Mouse (Mus musculus): ENCODE measurements around the gene Cul5. TPM values are rescaled to one million over a fixed set of nuclear protein-coding genes. Genes with fewer than 3 reads are reported as not detected.
A peak's percentile ranks its signal among the peaks of the same experiment; 100 is the strongest.

The Cul5 gene
- polyA plus RNA-seq, 1 experiment from 2014 or later: 18.8 TPM

DNA sequence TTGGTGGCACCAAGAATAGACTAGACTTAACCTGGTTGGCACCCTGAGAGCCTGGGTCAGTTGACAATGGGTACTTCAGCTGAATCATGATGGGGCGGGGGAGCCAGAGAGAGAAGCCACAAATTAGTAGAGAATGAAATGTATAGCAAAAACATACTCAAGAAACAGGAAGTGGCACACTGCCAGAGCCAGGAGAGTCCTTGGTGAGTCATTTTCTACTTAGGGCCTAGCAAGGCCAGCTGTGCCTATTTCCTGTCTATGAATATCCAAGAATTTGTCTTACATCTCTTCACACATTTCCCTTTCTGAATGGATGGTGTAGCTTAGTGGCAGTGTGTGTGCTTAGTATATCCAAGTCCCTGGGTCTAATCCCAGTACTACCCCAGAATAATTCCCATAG, 66.4 kb downstream of the Cul5 start:
- H3K4me3 ChIP-seq (ENCODE audit: low read depth, low read length): no peak overlapping the region
- H3K9ac ChIP-seq (ENCODE audit: low read length): no peak overlapping the region
- no peak overlapping the region for H3K4me2 ChIP-seq (replicated peaks; ENCODE audit: low read depth)
- H3K4me1 ChIP-seq (replicated peaks; ENCODE audit: control insufficient read depth, insufficient read depth): no peaks in the 10 kb centered on the region
- H3K27ac ChIP-seq (replicated peaks): no peak overlapping the region; the same call in 1 of the 2 replicates
- no peaks in the 10 kb centered on the region for H3K36me3 ChIP-seq (ENCODE audit: control insufficient read depth, insufficient read depth, low read length)
- ATAC-seq (ENCODE audit: low FRiP score, low TSS enrichment) (peak; percentile 66), DNase-seq (ENCODE audit: low spot score) (peak; percentile 46)
- WGBS: 67% methylated on average over 1 of the region's 1 CpGs
- H3K27me3 ChIP-seq (ENCODE audit: control insufficient read depth, insufficient read depth, low read length): no peaks in the 10 kb centered on the region
- H3K9me3 ChIP-seq (ENCODE audit: control insufficient read depth, low read length): no peaks in the 10 kb centered on the region
- TF ChIP-seq CTCF (IDR thresholded peaks at IDR 0.05; ENCODE audit: low read depth): no peak
- TF ChIP-seq EP300 (optimal IDR thresholded peaks at IDR 0.05): no peak

- H3K4me1 ChIP-seq (replicated peaks; ENCODE audit: control insufficient read depth, insufficient read depth): no peaks in the 10 kb centered on the region
- H3K9me3 ChIP-seq (ENCODE audit: control insufficient read depth, low read length): no peaks in the 10 kb centered on the region
- H3K36me3 ChIP-seq (ENCODE audit: control insufficient read depth, insufficient read depth, low read length): no peaks in the 10 kb centered on the region
- no peak overlapping the region for H3K4me2 ChIP-seq (replicated peaks; ENCODE audit: low read depth)
- 75% methylated on average over 2 of the region's 2 CpGs for WGBS
- no peak overlapping the region for H3K27ac ChIP-seq (replicated peaks)
- no peaks in the 10 kb centered on the region for H3K27me3 ChIP-seq (ENCODE audit: control insufficient read depth, insufficient read depth, low read length)
- no peak for TF ChIP-seq CTCF (IDR thresholded peaks at IDR 0.05; ENCODE audit: low read depth)
- no peak for TF ChIP-seq EP300 (optimal IDR thresholded peaks at IDR 0.05)
- H3K9ac ChIP-seq (ENCODE audit: low read length): no peak overlapping the region
- ATAC-seq (ENCODE audit: low FRiP score, low TSS enrichment) (no peak), DNase-seq (ENCODE audit: low spot score) (no peak)
- H3K4me3 ChIP-seq (ENCODE audit: low read depth, low read length): no peak overlapping the region
Measured at GRCm38 (mm10) chr9:53601541-53601940, 68.3 kb downstream of the Cul5 start.

- ATAC-seq (ENCODE audit: low FRiP score, low TSS enrichment): no peak
- 84% methylated on average over 6 of the region's 6 CpGs for WGBS
- H3K36me3 ChIP-seq (ENCODE audit: control insufficient read depth, insufficient read depth, low read length): no peaks in the 10 kb centered on the region
- H3K27me3 ChIP-seq (ENCODE audit: control insufficient read depth, insufficient read depth, low read length): no peaks in the 10 kb centered on the region
- H3K9me3 ChIP-seq (ENCODE audit: control insufficient read depth, low read length): no peaks in the 10 kb centered on the region
- TF ChIP-seq EP300 (optimal IDR thresholded peaks at IDR 0.05) (no peak), CTCF (IDR thresholded peaks at IDR 0.05; ENCODE audit: low read depth) (no peak)
- no peaks in the 10 kb centered on the region for H3K4me1 ChIP-seq (replicated peaks; ENCODE audit: control insufficient read depth, insufficient read depth)
- H3K27ac ChIP-seq (replicated peaks): no peak overlapping the region
- H3K9ac ChIP-seq (ENCODE audit: low read length): no peak overlapping the region
- no peak overlapping the region for H3K4me3 ChIP-seq (ENCODE audit: low read depth, low read length)
- DNase-seq (ENCODE audit: low spot score): no peak
- no peak overlapping the region for H3K4me2 ChIP-seq (replicated peaks; ENCODE audit: low read depth)
Measured at GRCm38 (mm10) chr9:53598631-53599030, 71.2 kb downstream of the Cul5 start.

GRCm38 (mm10) chr9:53596971-53597600, 72.7 kb downstream of the Cul5 start:
- H3K9ac ChIP-seq (ENCODE audit: low read length): no peak overlapping the region
- H3K27ac ChIP-seq (replicated peaks): no peak overlapping the region
- H3K4me2 ChIP-seq (replicated peaks; ENCODE audit: low read depth): no peak overlapping the region
- no peaks in the 10 kb centered on the region for H3K9me3 ChIP-seq (ENCODE audit: control insufficient read depth, low read length)
- DNase-seq (ENCODE audit: low spot score) (peak; percentile 2), ATAC-seq (ENCODE audit: low FRiP score, low TSS enrichment) (no peak)
- no peak overlapping the region for H3K4me3 ChIP-seq (ENCODE audit: low read depth, low read length)
- no peak for TF ChIP-seq EP300 (optimal IDR thresholded peaks at IDR 0.05)
- no peak for TF ChIP-seq CTCF (IDR thresholded peaks at IDR 0.05; ENCODE audit: low read depth)
- H3K4me1 ChIP-seq (replicated peaks; ENCODE audit: control insufficient read depth, insufficient read depth): no peaks in the 10 kb centered on the region
- no peaks in the 10 kb centered on the region for H3K27me3 ChIP-seq (ENCODE audit: control insufficient read depth, insufficient read depth, low read length)
- H3K36me3 ChIP-seq (ENCODE audit: control insufficient read depth, insufficient read depth, low read length): peaks cover 5% of the 10 kb centered on the region
- 89% methylated on average over 4 of the region's 4 CpGs for WGBS

DNA sequence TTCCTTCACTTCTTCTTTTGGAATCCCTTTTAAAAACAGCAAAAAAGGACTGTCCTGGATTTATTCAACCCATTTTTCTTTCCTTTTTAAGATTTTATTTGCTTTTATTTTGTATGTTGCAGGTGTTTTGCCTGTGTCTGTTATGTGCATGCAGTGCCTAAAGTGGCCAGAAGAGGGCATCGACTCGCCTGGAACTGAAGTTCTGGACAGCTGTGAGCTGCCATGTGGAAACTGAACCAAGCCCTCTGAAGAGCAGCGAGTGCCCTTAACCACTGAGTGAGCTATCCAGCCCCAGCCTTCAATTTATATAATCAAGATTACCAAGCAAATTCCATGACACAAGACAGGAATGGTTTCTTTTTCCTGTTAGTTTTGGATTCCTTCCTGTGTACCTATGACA, 75.0 kb downstream of the Cul5 start:
- ATAC-seq (ENCODE audit: low FRiP score, low TSS enrichment) (peak; percentile 56; the same call in 1 of the 2 replicates), DNase-seq (ENCODE audit: low spot score) (peak; percentile 77)
- Histone ChIP-seq H3K27me3 (ENCODE audit: control insufficient read depth, insufficient read depth, low read length) (no peaks in the 10 kb centered on the region), H3K27ac (replicated peaks) (no peak overlapping the region), H3K9ac (ENCODE audit: low read length) (no peak overlapping the region), H3K9me3 (ENCODE audit: control insufficient read depth, low read length) (no peaks in the 10 kb centered on the region), H3K4me1 (replicated peaks; ENCODE audit: control insufficient read depth, insufficient read depth) (no peaks in the 10 kb centered on the region), H3K4me3 (ENCODE audit: low read depth, low read length) (no peak overlapping the region), H3K4me2 (replicated peaks; ENCODE audit: low read depth) (no peak overlapping the region), H3K36me3 (ENCODE audit: control insufficient read depth, insufficient read depth, low read length) (peaks cover 5% of the 10 kb centered on the region)
- TF ChIP-seq CTCF (IDR thresholded peaks at IDR 0.05; ENCODE audit: low read depth) (peak; percentile 87), EP300 (optimal IDR thresholded peaks at IDR 0.05) (no peak)
- WGBS: 12% methylated on average over 3 of the region's 3 CpGs

DNA sequence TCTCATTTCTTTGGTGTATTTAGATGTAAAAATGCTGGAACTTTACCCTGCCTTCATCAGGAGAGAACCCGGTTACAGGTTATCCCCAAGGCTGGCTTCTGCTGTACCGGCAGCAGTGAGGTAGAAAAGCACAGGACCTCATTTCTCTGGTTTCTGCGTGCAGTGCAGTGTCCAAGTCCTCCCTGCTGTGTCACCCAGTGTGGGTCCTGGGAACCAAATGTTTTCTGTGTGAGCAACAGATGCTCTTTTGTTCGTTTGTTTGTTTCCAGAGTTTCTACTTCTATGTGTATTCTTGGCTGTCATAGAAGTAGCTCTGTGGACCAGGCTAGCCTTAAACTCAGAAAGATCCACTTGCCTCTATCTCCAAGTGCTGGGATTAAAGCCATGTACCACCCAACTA, 87.9 kb downstream of the Cul5 start:
- Histone ChIP-seq H3K27me3 (ENCODE audit: control insufficient read depth, insufficient read depth, low read length) (no peaks in the 10 kb centered on the region), H3K4me1 (replicated peaks; ENCODE audit: control insufficient read depth, insufficient read depth) (no peaks in the 10 kb centered on the region), H3K4me2 (replicated peaks; ENCODE audit: low read depth) (no peak overlapping the region), H3K9ac (ENCODE audit: low read length) (no peak overlapping the region), H3K27ac (replicated peaks) (no peak overlapping the region), H3K4me3 (ENCODE audit: low read depth, low read length) (no peak overlapping the region), H3K36me3 (ENCODE audit: control insufficient read depth, insufficient read depth, low read length) (peaks cover 15% of the 10 kb centered on the region), H3K9me3 (ENCODE audit: control insufficient read depth, low read length) (no peaks in the 10 kb centered on the region)
- TF ChIP-seq CTCF (IDR thresholded peaks at IDR 0.05; ENCODE audit: low read depth) (no peak), EP300 (optimal IDR thresholded peaks at IDR 0.05) (no peak)
- WGBS: 90% methylated on average over 4 of the region's 4 CpGs
- ATAC-seq (ENCODE audit: low FRiP score, low TSS enrichment): no peak
- no peak for DNase-seq (ENCODE audit: low spot score)
